Mouse (Mus musculus): ENCODE data around the gene Nos1ap. TPM values are rescaled to one million over a fixed set of nuclear protein-coding genes. Genes with fewer than 3 reads are reported as not detected.

The Nos1ap gene
- polyA plus RNA-seq, 1 experiment from 2014 or later, result 26.9 TPM

DNA sequence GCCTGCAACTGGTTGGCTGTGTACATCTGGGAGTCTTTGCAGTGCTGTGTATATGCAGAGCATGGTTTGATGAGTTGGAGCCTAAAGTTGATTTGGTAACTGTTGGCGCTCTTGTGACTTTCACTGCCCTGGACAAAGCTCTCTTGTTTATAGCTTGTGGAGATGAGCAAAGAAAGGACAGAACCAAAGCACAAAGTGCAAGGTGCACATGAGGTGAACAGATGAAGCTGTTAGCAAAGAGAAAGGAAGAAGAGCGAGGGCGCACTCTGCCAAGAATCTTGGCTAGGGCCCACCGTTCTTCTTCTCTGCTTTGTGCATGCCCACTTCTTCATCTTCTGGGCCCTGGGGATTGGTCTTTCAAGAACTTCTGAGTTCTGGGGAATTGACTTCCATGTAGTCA, 245.8 kb downstream of the Nos1ap start:
- no peaks in the 10 kb centered on the region for H3K27me3 ChIP-seq (replicated peaks; ENCODE audit: control insufficient read depth, insufficient read depth, low read length)
- H3K9ac ChIP-seq (replicated peaks; ENCODE audit: low read depth, low read length), result no peak overlapping the region
- no peaks in the 10 kb centered on the region for H3K9me3 ChIP-seq (ENCODE audit: control insufficient read depth, low read length)
- WGBS, result 95% methylated on average over 4 of the region's 4 CpGs
- H3K4me1 ChIP-seq (replicated peaks; ENCODE audit: control insufficient read depth, insufficient read depth, low read length), result 0 out of 2 replicates have a peak, but pooled peaks cover 3% of the 10 kb centered on the region
- no peak overlapping the region for H3K27ac ChIP-seq (ENCODE audit: low read length)
- no peak for ATAC-seq
- H3K4me3 ChIP-seq (replicated peaks; ENCODE audit: low read length), result no peak overlapping the region
- no peak overlapping the region for H3K4me2 ChIP-seq (ENCODE audit: low read length)
- H3K36me3 ChIP-seq (ENCODE audit: control insufficient read depth, insufficient read depth), result no peaks in the 10 kb centered on the region

GRCm38 (mm10) chr1:170343081-170343480, 246.6 kb downstream of the Nos1ap start:
- H3K27ac ChIP-seq (ENCODE audit: low read length), result no peak overlapping the region
- ATAC-seq, result no peak
- 48% methylated on average over 8 of the region's 8 CpGs for WGBS

DNA sequence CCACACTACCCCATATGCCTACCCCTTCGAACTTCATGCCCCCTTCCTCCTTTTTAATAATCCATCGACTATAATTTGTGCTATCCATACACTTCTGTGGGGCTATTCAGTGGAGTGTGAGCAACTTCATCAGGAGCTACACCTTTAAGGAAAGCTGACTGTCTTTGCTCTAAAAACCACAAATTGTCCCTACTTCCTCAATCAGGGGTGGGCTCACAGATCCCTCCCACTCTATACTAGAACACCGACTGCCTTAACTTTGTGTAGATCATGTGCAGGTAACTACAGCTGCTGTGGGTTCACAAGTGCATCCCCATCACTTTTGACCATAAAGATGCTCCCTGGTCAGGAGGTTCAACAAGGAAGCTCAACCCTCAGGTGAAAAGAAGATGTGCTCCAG, 249.7 kb downstream of the Nos1ap start:
- Histone ChIP-seq H3K9me3 (ENCODE audit: control insufficient read depth, low read length) (no peaks in the 10 kb centered on the region), H3K4me2 (ENCODE audit: low read length) (no peak overlapping the region), H3K9ac (replicated peaks; ENCODE audit: low read depth, low read length) (no peak overlapping the region), H3K4me3 (replicated peaks; ENCODE audit: low read length) (no peak overlapping the region), H3K27me3 (replicated peaks; ENCODE audit: control insufficient read depth, insufficient read depth, low read length) (no peaks in the 10 kb centered on the region), H3K4me1 (replicated peaks; ENCODE audit: control insufficient read depth, insufficient read depth, low read length) (0 out of 2 replicates have a peak, but pooled peaks cover 3% of the 10 kb centered on the region), H3K27ac (ENCODE audit: low read length) (no peak overlapping the region), H3K36me3 (ENCODE audit: control insufficient read depth, insufficient read depth) (no peaks in the 10 kb centered on the region)
- ATAC-seq, result no peak
- 96% methylated on average over 3 of the region's 3 CpGs for WGBS

More at GRCm38 (mm10) chr1:170343081-170343480, 246.6 kb downstream of the Nos1ap start:
- H3K27me3 ChIP-seq (replicated peaks; ENCODE audit: control insufficient read depth, insufficient read depth, low read length), result no peaks in the 10 kb centered on the region
- no peak overlapping the region for H3K4me2 ChIP-seq (ENCODE audit: low read length)
- 0 out of 2 replicates have a peak, but pooled peaks cover 3% of the 10 kb centered on the region for H3K4me1 ChIP-seq (replicated peaks; ENCODE audit: control insufficient read depth, insufficient read depth, low read length)
- no peaks in the 10 kb centered on the region for H3K9me3 ChIP-seq (ENCODE audit: control insufficient read depth, low read length)
- H3K9ac ChIP-seq (replicated peaks; ENCODE audit: low read depth, low read length), result no peak overlapping the region
- H3K4me3 ChIP-seq (replicated peaks; ENCODE audit: low read length), result no peak overlapping the region
- no peaks in the 10 kb centered on the region for H3K36me3 ChIP-seq (ENCODE audit: control insufficient read depth, insufficient read depth)

DNA sequence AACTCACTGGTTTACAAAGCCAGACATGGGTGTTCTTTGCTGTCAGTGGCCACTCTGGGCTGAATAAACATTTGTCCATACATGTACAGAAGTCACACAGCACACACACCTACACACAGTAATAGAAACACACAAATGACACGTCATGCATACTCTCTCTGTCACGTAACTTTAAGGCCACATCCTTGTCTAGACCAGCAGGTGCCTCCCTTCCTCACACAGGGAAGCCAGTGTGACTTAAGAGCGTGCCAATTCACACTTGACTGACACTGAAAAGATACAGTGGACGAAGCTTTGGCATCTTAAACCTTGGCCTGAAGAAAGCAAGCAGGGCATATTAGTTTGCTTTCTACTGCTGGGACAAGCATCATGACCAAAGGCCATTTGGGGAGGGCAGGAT, 256.9 kb downstream of the Nos1ap start:
- Histone ChIP-seq H3K9me3 (ENCODE audit: control insufficient read depth, low read length) (no peaks in the 10 kb centered on the region), H3K27ac (ENCODE audit: low read length) (no peak overlapping the region), H3K4me1 (replicated peaks; ENCODE audit: control insufficient read depth, insufficient read depth, low read length) (no peaks in the 10 kb centered on the region), H3K27me3 (replicated peaks; ENCODE audit: control insufficient read depth, insufficient read depth, low read length) (no peaks in the 10 kb centered on the region), H3K9ac (replicated peaks; ENCODE audit: low read depth, low read length) (no peak overlapping the region), H3K4me2 (ENCODE audit: low read length) (no peak overlapping the region), H3K36me3 (ENCODE audit: control insufficient read depth, insufficient read depth) (no peaks in the 10 kb centered on the region), H3K4me3 (replicated peaks; ENCODE audit: low read length) (no peak overlapping the region)
- 64% methylated on average over 4 of the region's 4 CpGs for WGBS
- ATAC-seq, result no peak

- Histone ChIP-seq H3K36me3 (ENCODE audit: control insufficient read depth, insufficient read depth) (no peaks in the 10 kb centered on the region), H3K9ac (replicated peaks; ENCODE audit: low read depth, low read length) (no peak overlapping the region), H3K4me3 (replicated peaks; ENCODE audit: low read length) (no peak overlapping the region), H3K4me1 (replicated peaks; ENCODE audit: control insufficient read depth, insufficient read depth, low read length) (no peaks in the 10 kb centered on the region), H3K9me3 (ENCODE audit: control insufficient read depth, low read length) (no peaks in the 10 kb centered on the region), H3K27me3 (replicated peaks; ENCODE audit: control insufficient read depth, insufficient read depth, low read length) (no peaks in the 10 kb centered on the region), H3K4me2 (ENCODE audit: low read length) (no peak overlapping the region), H3K27ac (ENCODE audit: low read length) (no peak overlapping the region)
- WGBS, result 85% methylated on average over 6 of the region's 6 CpGs
- no peak for ATAC-seq
Measured at GRCm38 (mm10) chr1:170331926-170332325, 257.7 kb downstream of the Nos1ap start.

DNA sequence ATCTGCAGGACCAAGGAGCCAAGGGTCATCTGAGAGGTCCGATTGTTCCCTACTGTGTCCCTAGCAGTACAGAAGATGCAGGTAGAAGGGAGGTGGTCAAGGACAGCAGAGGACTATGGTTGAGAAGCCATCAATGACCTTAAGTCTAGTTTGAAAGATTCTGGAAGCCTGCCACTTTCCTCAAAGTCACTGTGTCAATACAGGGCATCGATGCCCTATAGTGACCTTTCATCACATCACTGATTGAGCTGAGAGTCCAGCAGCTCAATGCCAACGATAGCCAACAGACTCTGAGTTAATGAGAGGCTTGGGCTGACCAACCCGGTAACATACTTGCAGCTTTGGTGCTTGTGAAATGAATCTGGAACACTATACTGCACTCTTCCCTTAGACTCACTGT, 264.4 kb downstream of the Nos1ap start:
- Histone ChIP-seq H3K4me1 (replicated peaks; ENCODE audit: control insufficient read depth, insufficient read depth, low read length) (no peaks in the 10 kb centered on the region), H3K27ac (ENCODE audit: low read length) (no peak overlapping the region), H3K4me3 (replicated peaks; ENCODE audit: low read length) (no peak overlapping the region), H3K9ac (replicated peaks; ENCODE audit: low read depth, low read length) (no peak overlapping the region), H3K36me3 (ENCODE audit: control insufficient read depth, insufficient read depth) (no peaks in the 10 kb centered on the region), H3K4me2 (ENCODE audit: low read length) (no peak overlapping the region), H3K9me3 (ENCODE audit: control insufficient read depth, low read length) (no peaks in the 10 kb centered on the region), H3K27me3 (replicated peaks; ENCODE audit: control insufficient read depth, insufficient read depth, low read length) (no peaks in the 10 kb centered on the region)
- ATAC-seq, result no peak
- 90% methylated on average over 4 of the region's 4 CpGs for WGBS

- no peak overlapping the region for H3K27ac ChIP-seq (ENCODE audit: low read length)
- ATAC-seq, result no peak
- no peaks in the 10 kb centered on the region for H3K4me1 ChIP-seq (replicated peaks; ENCODE audit: control insufficient read depth, insufficient read depth, low read length)
- no peaks in the 10 kb centered on the region for H3K36me3 ChIP-seq (ENCODE audit: control insufficient read depth, insufficient read depth)
- H3K4me3 ChIP-seq (replicated peaks; ENCODE audit: low read length), result no peak overlapping the region
- WGBS, result 94% methylated on average over 1 of the region's 1 CpGs
- H3K9ac ChIP-seq (replicated peaks; ENCODE audit: low read depth, low read length), result no peak overlapping the region
- H3K4me2 ChIP-seq (ENCODE audit: low read length), result no peak overlapping the region
- H3K9me3 ChIP-seq (ENCODE audit: control insufficient read depth, low read length), result no peaks in the 10 kb centered on the region
- no peaks in the 10 kb centered on the region for H3K27me3 ChIP-seq (replicated peaks; ENCODE audit: control insufficient read depth, insufficient read depth, low read length)
Measured at GRCm38 (mm10) chr1:170324312-170324711, 265.3 kb downstream of the Nos1ap start.

DNA sequence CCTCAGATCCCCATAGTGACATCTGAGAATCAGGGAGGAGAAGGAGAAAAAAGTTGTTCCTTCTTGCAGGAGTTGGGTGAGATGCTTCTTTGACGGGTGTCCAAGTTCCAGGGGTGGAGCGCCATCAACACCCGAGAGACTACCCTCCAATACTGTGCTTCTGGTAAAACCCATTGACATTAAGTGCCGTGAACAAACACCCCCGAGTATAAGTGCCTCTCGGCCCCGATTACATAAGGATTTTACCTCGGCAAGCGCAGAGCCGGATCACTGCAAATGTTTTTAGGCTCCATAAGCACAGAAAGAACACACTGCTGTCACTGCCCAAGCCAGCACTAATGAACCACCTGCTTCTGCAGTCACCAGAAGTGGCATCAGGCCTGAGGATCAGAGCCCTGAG, 266.7 kb downstream of the Nos1ap start:
- no peak for ATAC-seq
- WGBS, result 94% methylated on average over 10 of the region's 10 CpGs
- Histone ChIP-seq H3K27ac (ENCODE audit: low read length) (no peak overlapping the region), H3K9me3 (ENCODE audit: control insufficient read depth, low read length) (no peaks in the 10 kb centered on the region), H3K4me1 (replicated peaks; ENCODE audit: control insufficient read depth, insufficient read depth, low read length) (no peaks in the 10 kb centered on the region), H3K36me3 (ENCODE audit: control insufficient read depth, insufficient read depth) (no peaks in the 10 kb centered on the region; the same call in 1 of the 2 replicates), H3K9ac (replicated peaks; ENCODE audit: low read depth, low read length) (no peak overlapping the region), H3K4me3 (replicated peaks; ENCODE audit: low read length) (no peak overlapping the region), H3K27me3 (replicated peaks; ENCODE audit: control insufficient read depth, insufficient read depth, low read length) (no peaks in the 10 kb centered on the region), H3K4me2 (ENCODE audit: low read length) (no peak overlapping the region)

GRCm38 (mm10) chr1:170322046-170322445, 267.6 kb downstream of the Nos1ap start:
- Histone ChIP-seq H3K36me3 (ENCODE audit: control insufficient read depth, insufficient read depth) (no peaks in the 10 kb centered on the region; the same call in 1 of the 2 replicates), H3K9ac (replicated peaks; ENCODE audit: low read depth, low read length) (no peak overlapping the region), H3K27me3 (replicated peaks; ENCODE audit: control insufficient read depth, insufficient read depth, low read length) (no peaks in the 10 kb centered on the region), H3K27ac (ENCODE audit: low read length) (no peak overlapping the region), H3K4me2 (ENCODE audit: low read length) (no peak overlapping the region), H3K4me1 (replicated peaks; ENCODE audit: control insufficient read depth, insufficient read depth, low read length) (no peaks in the 10 kb centered on the region), H3K4me3 (replicated peaks; ENCODE audit: low read length) (no peak overlapping the region), H3K9me3 (ENCODE audit: control insufficient read depth, low read length) (no peaks in the 10 kb centered on the region)
- 97% methylated on average over 2 of the region's 2 CpGs for WGBS
- no peak for ATAC-seq

- 87% methylated on average over 6 of the region's 6 CpGs for WGBS
- Histone ChIP-seq H3K9ac (replicated peaks; ENCODE audit: low read depth, low read length) (no peak overlapping the region), H3K36me3 (ENCODE audit: control insufficient read depth, insufficient read depth) (no peaks in the 10 kb centered on the region), H3K9me3 (ENCODE audit: control insufficient read depth, low read length) (no peaks in the 10 kb centered on the region), H3K27ac (ENCODE audit: low read length) (no peak overlapping the region), H3K4me2 (ENCODE audit: low read length) (no peak overlapping the region), H3K4me3 (replicated peaks; ENCODE audit: low read length) (no peak overlapping the region), H3K27me3 (replicated peaks; ENCODE audit: control insufficient read depth, insufficient read depth, low read length) (no peaks in the 10 kb centered on the region), H3K4me1 (replicated peaks; ENCODE audit: control insufficient read depth, insufficient read depth, low read length) (no peaks in the 10 kb centered on the region)
- ATAC-seq, result no peak
Measured at GRCm38 (mm10) chr1:170311431-170311830, 278.2 kb downstream of the Nos1ap start.

Measured in forebrain, embryonic 16.5 days (tissue).